Mouse (Mus musculus): Measurements from ENCODE around the gene Rif1. TPM values are rescaled to one million over a fixed set of nuclear protein-coding genes. Genes with fewer than 3 reads are reported as not detected.

Gene Rif1
- polyA plus RNA-seq (2014; fragmentation: Illumina TruSeq; extraction: RNeasy Lipid Tissue Mini Kit (QIAGEN cat#74804); ENCODE audit: low read depth, low replicate concordance) = 198 TPM

GRCm38 (mm10) chr2:52072491-52073140 is at the start of gene Rif1:
TSS of gene Rif1 (plus strand) at chr2:52072832.

GRCm38 (mm10) chr2:52037882-52038281 is 34.8 kb upstream of the Rif1 start, which contains the start of gene Tnfaip6:
TSS of gene Tnfaip6 (plus strand) at chr2:52038009.

Other genes starting within 250 kb of the Rif1 start
- 85.5 TPM for gene Rbm43, start 137.7 kb upstream of the Rif1 start, polyA plus RNA-seq (2014; fragmentation: Illumina TruSeq; extraction: RNeasy Lipid Tissue Mini Kit (QIAGEN cat#74804); ENCODE audit: low read depth, low replicate concordance)
- 4.9 TPM for gene Nmi, start 99.3 kb upstream of the Rif1 start, polyA plus RNA-seq (2014; fragmentation: Illumina TruSeq; extraction: RNeasy Lipid Tissue Mini Kit (QIAGEN cat#74804); ENCODE audit: low read depth, low replicate concordance)
- 1.6 TPM for gene Tnfaip6, start 34.8 kb upstream of the Rif1 start, polyA plus RNA-seq (2014; fragmentation: Illumina TruSeq; extraction: RNeasy Lipid Tissue Mini Kit (QIAGEN cat#74804); ENCODE audit: low read depth, low replicate concordance)

Measured in testis, adult 10 weeks (tissue).